Mouse (Mus musculus) liver, postnatal 0 days (tissue): ENCODE measurements around the gene Sema5a. TPM values are rescaled to one million over a fixed set of nuclear protein-coding genes. Genes with fewer than 3 reads are reported as not detected.

ENCODE experiments used
- ATAC-seq: fragments of 200-750 bp; cut with Nextera tagmentation; 2 replicates; pipeline ENCODE4 v1.8.0; 2017; ENCODE audit warnings: mild to moderate bottlenecking, moderate library complexity
- DNase-seq: peaks from one replicate; pipeline ENCODE4 v3.0.0-alpha.2; 2016
- H3K27ac ChIP-seq: fragments of 300-500 bp; sonication (generic); 2 replicates; pipeline ENCODE4 v1.5.1; 2014; ENCODE audit warnings: antibody characterized with exemption, moderate library complexity, mild to moderate bottlenecking, low read depth
- H3K27me3 ChIP-seq: fragments of 300-500 bp; sonication (generic); 2 replicates; pipeline ENCODE4 v1.6.1; 2014; ENCODE audit warnings: low read length, control low read depth, mixed read lengths; ENCODE audit not compliant: insufficient read depth
- H3K36me3 ChIP-seq: fragments of 300-500 bp; sonication (generic); replicated peaks from 2 replicates; pipeline ENCODE4 v1.6.1; 2014; ENCODE audit warnings: mild to moderate bottlenecking, control low read depth, low read length, moderate library complexity, mixed read lengths; ENCODE audit not compliant: insufficient read depth
- H3K4me1 ChIP-seq: fragments of 300-500 bp; sonication (generic); 2 replicates; pipeline ENCODE4 v1.6.1; 2014; ENCODE audit warnings: antibody characterized with exemption, mild to moderate bottlenecking, control low read depth; ENCODE audit not compliant: insufficient read depth
- H3K4me2 ChIP-seq: fragments of 300-500 bp; sonication (generic); 2 replicates; pipeline ENCODE4 v1.6.1; 2014; ENCODE audit warnings: low read depth, mild to moderate bottlenecking, low read length, moderate library complexity, mixed read lengths
- H3K4me3 ChIP-seq: fragments of 300-500 bp; sonication (generic); 2 replicates; pipeline ENCODE4 v1.5.1; 2014; ENCODE audit warnings: low read depth, low read length
- H3K9ac ChIP-seq: fragments of 300-500 bp; sonication (generic); replicated peaks from 2 replicates; pipeline ENCODE4 v1.6.1; 2014; ENCODE audit warnings: mild to moderate bottlenecking, moderate library complexity
- H3K9me3 ChIP-seq: fragments of 300-500 bp; sonication (generic); 2 replicates; pipeline ENCODE4 v1.6.1; 2016; ENCODE audit warnings: mild to moderate bottlenecking, control low read depth, low read length, mixed read lengths
- CTCF ChIP-seq: sonication (generic); IDR thresholded peaks from 2 replicates; pipeline ENCODE4 v1.5.1; 2016; ENCODE audit warnings: antibody characterized with exemption, low read depth
- EP300 ChIP-seq: IDR thresholded peaks from 2 replicates; pipeline ENCODE4 v1.6.1; 2016; ENCODE audit warnings: antibody characterized with exemption, low read depth, mild to moderate bottlenecking
- WGBS: fragments of 180-500 bp; shearing (Covaris S2); extraction: QIAGEN DNeasy Blood & Tissue Kit; methylation state at CpG from one replicate; pipeline ENCODE4 v1.1.7; 2014; ENCODE audit not compliant: insufficient replicate concordance; 5-methylcytosine and 5-hydroxymethylcytosine counted together
- polyA plus RNA-seq: library from polyadenylated mRNA; unstranded; fragments of >200 nt; fragmentation: Nextera tagmentation; extraction: Ambion mirVana; gene quantifications from 2 replicates; pipeline ENCODE4 v1.2.1, GENCODE M21; 2015

Sema5a gene
- polyA plus RNA-seq, 1 experiment from 2014 or later, result 0.36 TPM

DNA sequence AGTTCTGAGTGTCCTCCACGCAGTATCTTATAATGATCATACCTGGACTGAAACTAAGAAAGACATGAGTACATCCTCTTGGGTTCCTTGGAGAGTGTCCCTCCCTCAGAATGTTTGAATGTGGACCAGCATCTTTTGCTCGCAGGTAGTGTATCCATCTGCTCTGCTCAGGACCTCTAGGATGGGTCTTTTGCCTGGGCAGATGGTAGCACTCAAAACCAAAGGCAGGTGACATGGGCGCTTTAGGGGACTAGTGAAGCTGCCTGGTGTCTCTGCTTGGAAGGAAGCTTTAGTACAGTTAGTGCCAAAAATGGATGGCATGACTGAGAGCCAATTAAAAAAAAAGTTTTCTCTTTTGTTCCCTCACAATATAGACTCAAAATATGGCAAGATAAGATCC lies 93.2 kb downstream of the Sema5a start:
- Histone ChIP-seq H3K9me3 (no peaks in the 10 kb centered on the region), H3K27ac (no peak overlapping the region), H3K4me2 (no peak overlapping the region), H3K4me1 (no peaks in the 10 kb centered on the region), H3K27me3 (no peaks in the 10 kb centered on the region), H3K9ac (no peak overlapping the region), H3K36me3 (no peaks in the 10 kb centered on the region), H3K4me3 (no peak overlapping the region)
- ATAC-seq (no peak), DNase-seq (no peak)
- WGBS, result 83% methylated on average over 3 of the region's 3 CpGs
- TF ChIP-seq CTCF (no peak), EP300 (no peak)

DNA sequence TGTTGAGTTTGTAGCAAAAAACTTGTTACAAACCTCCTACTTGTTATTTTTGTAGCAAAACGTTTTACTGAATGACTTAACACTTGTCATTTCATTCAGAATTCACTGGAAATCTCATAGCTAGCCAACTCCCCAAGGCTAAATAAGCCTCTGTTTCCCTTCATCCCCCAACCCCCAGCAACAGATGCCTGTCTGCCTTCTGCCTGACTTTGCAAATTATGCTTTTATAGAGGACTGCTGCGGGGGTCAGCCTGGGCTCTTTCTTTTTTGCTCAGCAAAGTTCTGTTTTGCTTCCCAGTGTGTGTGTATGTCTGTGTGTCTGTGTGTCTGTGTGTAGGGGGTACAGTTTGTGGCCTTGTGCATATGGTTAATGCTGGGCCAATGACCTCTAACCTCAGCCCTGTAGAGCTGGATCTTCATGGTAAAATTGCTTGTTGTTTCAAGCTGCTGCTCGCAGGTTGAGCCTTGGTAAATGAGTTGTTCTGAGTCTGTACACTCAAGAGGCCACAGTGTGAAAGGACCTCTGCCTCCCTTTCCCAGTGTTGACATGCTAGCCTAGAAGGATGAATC lies 94.2 kb downstream of the Sema5a start:
- H3K27me3 ChIP-seq, result no peaks in the 10 kb centered on the region
- no peak for DNase-seq
- no peak for TF ChIP-seq CTCF
- TF ChIP-seq EP300, result no peak
- ATAC-seq, result no peak
- H3K9me3 ChIP-seq, result no peaks in the 10 kb centered on the region
- no peak overlapping the region for H3K4me2 ChIP-seq
- no peak overlapping the region for H3K27ac ChIP-seq
- no peak overlapping the region for H3K4me3 ChIP-seq
- H3K4me1 ChIP-seq, result no peaks in the 10 kb centered on the region
- H3K9ac ChIP-seq, result no peak overlapping the region
- H3K36me3 ChIP-seq, result no peaks in the 10 kb centered on the region
- 58% methylated on average over 3 of the region's 3 CpGs for WGBS

GRCm38 (mm10) chr15:32339426-32339825 lies 94.8 kb downstream of the Sema5a start:
- 69% methylated on average over 5 of the region's 5 CpGs for WGBS
- Histone ChIP-seq H3K36me3 (no peaks in the 10 kb centered on the region), H3K4me3 (no peak overlapping the region), H3K27me3 (no peaks in the 10 kb centered on the region), H3K9me3 (no peaks in the 10 kb centered on the region), H3K27ac (no peak overlapping the region), H3K4me1 (no peaks in the 10 kb centered on the region), H3K9ac (no peak overlapping the region), H3K4me2 (no peak overlapping the region)
- DNase-seq (no peak), ATAC-seq (no peak)
- TF ChIP-seq EP300, result no peak
- no peak for TF ChIP-seq CTCF

DNA sequence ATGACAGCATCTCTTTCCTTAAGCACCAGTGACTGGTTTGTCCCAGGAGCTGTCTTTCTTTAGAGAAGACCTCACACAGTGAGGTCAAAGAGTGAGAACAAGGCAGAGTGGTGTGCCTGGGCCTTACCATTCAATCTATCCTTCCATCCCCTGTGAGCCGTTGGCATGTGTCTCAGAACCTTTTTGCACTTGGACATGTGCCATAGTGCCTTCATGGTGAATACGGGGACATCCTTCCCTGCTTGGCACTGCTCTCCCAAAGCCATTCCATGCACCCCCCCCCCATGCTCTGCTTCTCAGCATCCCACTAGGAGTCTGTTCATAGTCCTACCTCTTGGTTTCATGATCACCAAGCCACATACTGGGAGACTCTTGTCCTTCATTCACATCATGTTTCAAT lies 96.8 kb downstream of the Sema5a start:
- Histone ChIP-seq H3K4me1 (no peaks in the 10 kb centered on the region), H3K36me3 (no peaks in the 10 kb centered on the region), H3K27ac (no peak overlapping the region), H3K4me3 (no peak overlapping the region), H3K4me2 (no peak overlapping the region), H3K27me3 (no peaks in the 10 kb centered on the region), H3K9me3 (no peaks in the 10 kb centered on the region), H3K9ac (no peak overlapping the region)
- no peak for ATAC-seq
- no peak for DNase-seq
- 68% methylated on average over 2 of the region's 2 CpGs for WGBS
- TF ChIP-seq EP300, result no peak
- no peak for TF ChIP-seq CTCF

DNA sequence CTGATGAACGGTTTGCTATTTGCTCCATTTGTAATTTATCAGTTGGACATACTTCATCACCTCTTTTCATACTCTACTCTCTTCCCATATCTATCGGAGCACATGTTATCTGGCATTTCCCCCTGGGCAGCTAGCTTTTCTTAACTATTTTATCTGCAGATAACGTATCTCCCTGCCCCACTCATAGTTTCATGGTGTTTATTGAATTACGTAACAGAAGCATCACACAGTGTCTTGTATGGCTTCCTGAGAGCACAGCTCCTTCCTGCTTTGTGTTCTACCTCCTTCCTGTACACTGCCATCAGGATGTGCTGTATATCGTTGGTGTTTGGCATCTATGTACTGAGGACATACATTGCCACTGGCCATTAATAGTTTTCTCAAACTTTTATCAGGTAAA lies 98.9 kb downstream of the Sema5a start:
- no peak overlapping the region for H3K4me3 ChIP-seq
- DNase-seq (no peak), ATAC-seq (no peak)
- no peaks in the 10 kb centered on the region for H3K9me3 ChIP-seq
- H3K27me3 ChIP-seq, result no peaks in the 10 kb centered on the region
- H3K27ac ChIP-seq, result no peak overlapping the region
- H3K9ac ChIP-seq, result no peak overlapping the region
- 42% methylated on average over 5 of the region's 5 CpGs for WGBS
- no peaks in the 10 kb centered on the region for H3K36me3 ChIP-seq
- no peaks in the 10 kb centered on the region for H3K4me1 ChIP-seq
- TF ChIP-seq CTCF, result no peak
- TF ChIP-seq EP300, result no peak
- no peak overlapping the region for H3K4me2 ChIP-seq

DNA sequence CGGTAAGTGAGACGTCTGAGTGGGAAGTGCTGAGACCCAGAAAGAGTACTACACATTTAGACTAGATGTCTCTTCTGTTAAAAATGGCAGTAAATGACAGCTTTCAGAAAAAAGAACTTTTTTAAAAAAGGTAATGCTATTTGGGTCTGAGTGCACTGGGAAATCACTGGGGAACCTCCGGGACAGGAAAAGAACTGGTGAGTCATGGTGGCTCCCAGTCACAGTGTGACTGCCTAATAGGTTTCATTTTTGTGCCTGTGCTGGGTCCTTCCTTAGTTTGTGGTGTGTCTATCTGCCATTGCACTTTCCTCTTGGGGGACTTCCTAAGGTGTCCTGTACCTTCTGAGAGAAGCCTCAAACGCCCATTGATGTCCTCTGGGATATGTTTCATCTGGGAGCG lies 102.7 kb downstream of the Sema5a start:
- H3K9me3 ChIP-seq, result no peaks in the 10 kb centered on the region
- H3K4me3 ChIP-seq, result no peak overlapping the region
- no peaks in the 10 kb centered on the region for H3K27me3 ChIP-seq
- H3K4me2 ChIP-seq, result no peak overlapping the region
- no peak for DNase-seq
- no peaks in the 10 kb centered on the region for H3K36me3 ChIP-seq
- H3K27ac ChIP-seq, result no peak overlapping the region
- H3K4me1 ChIP-seq, result no peaks in the 10 kb centered on the region
- 57% methylated on average over 5 of the region's 5 CpGs for WGBS
- no peak for TF ChIP-seq CTCF
- TF ChIP-seq EP300, result no peak
- no peak overlapping the region for H3K9ac ChIP-seq
- ATAC-seq, result no peak

- Histone ChIP-seq H3K36me3 (no peaks in the 10 kb centered on the region), H3K4me3 (no peak overlapping the region), H3K27ac (no peak overlapping the region), H3K9ac (no peak overlapping the region), H3K4me2 (no peak overlapping the region), H3K4me1 (no peaks in the 10 kb centered on the region), H3K9me3 (no peaks in the 10 kb centered on the region), H3K27me3 (no peaks in the 10 kb centered on the region)
- ATAC-seq (no peak), DNase-seq (no peak)
- TF ChIP-seq EP300 (no peak), CTCF (no peak)
- WGBS, result 87% methylated on average over 5 of the region's 5 CpGs
Measured at GRCm38 (mm10) chr15:32349276-32349675, 104.7 kb downstream of the Sema5a start.
